Mouse (Mus musculus): Measurements from ENCODE around the gene Tlcd1. TPM values are rescaled to one million over a fixed set of nuclear protein-coding genes. Genes with fewer than 3 reads are reported as not detected.

Tlcd1 gene
- 6.2 and 12.3 TPM in 2 replicates for total RNA-seq (2023)

DNA sequence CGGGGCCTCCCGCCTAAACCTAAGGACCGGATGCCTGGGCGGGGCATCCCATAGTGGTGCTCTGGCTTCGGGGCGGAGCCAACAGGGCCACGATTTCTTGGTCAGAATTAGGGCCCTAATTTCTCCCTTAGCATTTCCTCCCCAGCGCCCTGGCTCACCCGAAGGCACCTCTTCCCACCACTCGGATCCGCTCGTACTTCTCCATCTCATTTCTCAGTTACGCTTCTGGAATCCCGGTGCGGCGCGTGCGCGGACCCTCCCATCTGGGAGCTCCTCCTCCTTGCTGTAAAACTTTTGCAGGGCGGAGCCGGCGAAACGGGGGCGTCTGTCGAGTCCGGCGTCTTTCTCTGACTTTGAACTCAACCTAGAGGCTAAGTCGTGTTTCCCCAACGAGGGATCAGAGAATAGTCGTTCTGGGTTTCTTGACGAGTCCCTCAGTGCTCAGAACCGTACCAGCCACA, at the start of gene Tlcd1, which contains the start of gene Nek8:
TSS of gene Tlcd1 (plus strand) at position 310 of the 461 bp plus-strand sequence.
TSS of gene Nek8 (minus strand) at position 274 of the 461 bp plus-strand sequence.

DNA sequence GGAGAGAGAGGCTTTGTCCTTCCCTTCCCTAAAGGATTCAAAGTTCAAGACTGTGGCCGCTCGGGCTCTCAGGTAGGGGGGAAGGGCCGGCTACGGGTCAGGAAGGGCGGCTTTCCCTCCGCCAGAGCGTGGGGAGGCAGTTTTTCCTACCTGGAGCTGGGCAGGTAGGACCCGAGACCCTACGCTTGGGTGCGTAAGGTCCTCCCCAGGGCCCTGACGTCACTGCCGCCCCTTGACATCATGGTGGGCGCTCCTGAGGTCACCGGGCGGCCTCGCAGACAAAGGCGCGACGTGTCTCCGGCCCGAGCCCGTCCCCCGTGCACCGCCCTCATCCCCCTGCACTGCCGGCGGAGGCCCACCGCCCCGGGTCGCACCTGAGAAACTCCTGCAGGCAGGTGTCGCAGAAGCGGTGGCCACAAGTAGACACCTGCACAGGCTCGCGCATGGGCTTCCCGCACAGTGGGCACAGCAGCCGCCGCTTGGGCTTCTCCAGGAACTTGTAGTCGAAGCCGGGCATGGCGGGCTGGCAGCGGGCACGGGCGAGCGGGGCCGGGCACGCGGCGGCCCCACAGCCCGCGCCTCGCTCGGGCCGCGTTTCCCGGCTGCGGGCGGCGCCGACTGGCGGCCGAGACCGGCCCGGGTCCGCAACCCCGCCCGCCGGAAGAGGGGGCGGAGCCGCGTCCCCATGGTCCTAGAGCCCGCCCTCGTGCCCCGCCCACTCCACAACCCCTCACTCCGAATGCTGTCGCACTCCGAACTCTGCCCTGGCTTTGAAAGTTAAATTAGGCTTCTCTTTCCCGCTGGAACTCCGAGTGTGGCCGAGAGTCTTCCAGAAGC, 11.4 kb upstream of the Tlcd1 start, which contains the start of gene Traf4:
TSS of gene Traf4 (minus strand) at position 666 of the 837 bp plus-strand sequence.

DNA sequence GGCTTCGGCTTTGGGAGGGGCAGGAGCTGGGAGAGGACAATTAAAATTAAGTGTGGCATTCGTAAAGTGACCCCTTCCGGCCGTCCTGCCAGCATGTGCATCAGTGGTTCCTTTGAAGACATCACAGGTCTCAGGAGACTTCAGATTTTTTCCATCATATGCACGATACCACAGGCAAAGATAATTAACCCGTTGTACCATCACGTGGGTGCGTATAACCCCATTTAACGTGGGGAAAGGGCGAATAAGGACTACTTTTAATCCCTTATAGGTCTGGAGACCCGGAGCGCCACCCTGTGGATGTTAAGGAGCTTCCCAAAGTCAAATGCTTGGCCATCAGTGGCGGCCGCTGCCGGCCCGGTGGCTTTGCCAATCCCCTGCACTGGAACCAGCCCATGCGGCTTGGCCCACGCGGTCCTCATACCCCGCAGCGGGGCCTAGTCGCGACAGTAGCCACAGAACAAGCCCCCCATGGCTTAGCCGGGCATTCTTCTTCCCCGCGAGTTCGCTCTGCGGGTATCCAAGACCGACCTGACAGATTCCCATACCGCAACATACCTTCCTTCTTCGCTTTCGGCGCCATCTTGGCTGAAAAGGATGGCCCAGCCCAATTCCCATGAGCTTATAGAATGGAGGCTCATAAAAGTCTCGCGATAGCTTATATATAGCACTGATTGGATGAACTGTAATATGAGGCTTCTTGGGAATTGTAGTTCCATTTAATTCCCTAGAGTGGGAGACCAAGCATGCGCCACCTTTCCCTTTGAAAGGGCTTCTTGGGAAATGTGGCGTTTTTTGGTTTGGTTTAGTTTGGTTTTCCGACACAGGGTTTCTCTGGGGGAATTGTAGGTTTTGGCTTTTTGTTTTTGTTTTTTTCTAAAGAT, 6.7 kb downstream of the Tlcd1 start, which contains the start of gene Rpl23a:
TSS of gene Rpl23a (minus strand) at position 624 of the 884 bp plus-strand sequence.

DNA sequence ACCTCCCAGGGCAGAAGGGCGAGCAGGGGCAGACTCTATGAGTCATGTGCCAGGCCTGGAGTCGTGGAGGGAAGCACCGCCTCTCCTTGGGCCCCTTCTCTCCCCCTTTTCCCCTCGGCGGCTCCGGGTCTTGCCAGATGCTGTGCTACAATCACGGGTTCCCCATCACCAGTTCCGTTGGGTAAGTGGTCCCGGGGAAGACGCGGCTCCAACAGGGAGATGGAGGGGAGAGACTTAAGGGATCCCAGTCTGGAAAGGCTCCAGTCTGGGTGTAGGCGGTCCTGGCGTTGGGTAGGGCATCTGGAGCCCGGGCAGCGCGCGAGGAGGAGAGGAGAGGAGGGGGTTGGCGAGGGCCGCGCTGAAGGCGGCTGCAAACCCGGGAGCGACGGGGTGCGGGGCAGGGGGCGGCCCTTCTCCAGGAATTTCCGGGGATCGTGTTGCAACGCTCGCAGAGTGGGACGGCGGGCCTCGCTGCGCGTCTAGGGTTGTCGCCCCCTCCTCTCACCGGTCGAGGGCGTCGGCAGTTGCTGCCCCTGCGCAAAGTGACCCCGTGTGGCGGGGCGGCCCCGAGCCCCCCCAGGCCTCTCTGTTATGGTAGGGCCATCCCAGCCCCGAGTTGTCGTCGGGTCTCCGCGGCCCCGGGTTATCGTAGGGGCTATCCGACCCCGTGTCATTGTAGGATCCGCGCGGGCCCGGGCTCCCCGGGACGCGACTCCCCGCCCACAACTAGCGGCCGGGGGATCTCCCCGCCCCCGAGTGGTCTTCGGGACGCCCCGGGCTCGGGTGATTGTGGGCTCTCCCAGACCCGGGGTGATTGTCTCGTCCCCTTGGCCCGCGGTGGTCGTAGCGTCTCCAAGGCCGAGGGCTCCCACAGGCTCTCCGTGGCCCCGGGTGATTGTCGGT, 12.1 kb downstream of the Tlcd1 start, which contains the start of gene Rab34:
TSS of gene Rab34 (plus strand) at position 100 of the 903 bp plus-strand sequence.

DNA sequence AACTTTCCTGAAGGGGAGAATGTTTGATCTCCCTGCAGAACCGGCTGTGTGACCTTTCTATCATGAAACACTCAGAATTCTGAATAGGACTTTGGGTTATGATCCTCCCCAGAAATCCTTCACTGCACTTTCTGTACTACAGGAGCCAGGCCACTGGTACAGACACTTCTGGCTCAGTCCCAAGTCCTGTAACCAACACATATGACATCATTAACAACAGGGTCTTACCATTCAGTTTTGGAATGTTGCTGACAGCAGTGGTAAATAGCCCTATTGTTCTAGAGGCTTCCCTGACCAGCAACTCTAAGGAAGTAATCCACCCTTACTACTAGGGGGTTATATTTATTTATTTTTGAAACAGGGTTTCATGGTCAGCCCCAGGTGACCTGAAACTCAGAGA, 16.6 kb downstream of the Tlcd1 start, which contains the start of gene Proca1:
TSS of gene Proca1 (plus strand) at position 280 of the 400 bp plus-strand sequence.

Other genes starting within 250 kb of the Tlcd1 start
- not detected in 2 replicates for gene Sez6, start 245.9 kb upstream of the Tlcd1 start, total RNA-seq (2023)
- 85.8 and 87.4 TPM in 2 replicates for gene Phf12, start 194.0 kb upstream of the Tlcd1 start, total RNA-seq (2023)
- 2.1 and 3.3 TPM in 2 replicates for gene Dhrs13, start 144.4 kb upstream of the Tlcd1 start, total RNA-seq (2023)
- 144 and 162 TPM in 2 replicates for gene Flot2, start 138.8 kb upstream of the Tlcd1 start, total RNA-seq (2023)
- 15.6 and 17.2 TPM in 2 replicates for gene Eral1, start 96.3 kb upstream of the Tlcd1 start, total RNA-seq (2023)
- 48.2 and 54.2 TPM in 2 replicates for gene Fam222b, start 82.1 kb upstream of the Tlcd1 start, total RNA-seq (2023)
- 2.9 and 3.7 TPM in 2 replicates for gene Traf4, start 11.1 kb upstream of the Tlcd1 start, total RNA-seq (2023)
- 3.6 and 3.9 TPM in 2 replicates for gene Nek8, start within 50 bp of the Tlcd1 start, total RNA-seq (2023)
- gene Rpl23a, start 6.9 kb downstream of the Tlcd1 start, total RNA-seq (2023), result 588 and 767 TPM in 2 replicates
- gene Rab34, start 11.7 kb downstream of the Tlcd1 start, total RNA-seq (2023), result 0.93 and 9.1 TPM in 2 replicates
- 0.66 and 2.1 TPM in 2 replicates for gene Proca1, start 16.7 kb downstream of the Tlcd1 start, total RNA-seq (2023)
- gene Sdf2, start 69.0 kb downstream of the Tlcd1 start, total RNA-seq (2023), result 41.3 and 43.1 TPM in 2 replicates
- 55.6 and 76.7 TPM in 2 replicates for gene Supt6, start 69.3 kb downstream of the Tlcd1 start, total RNA-seq (2023)
- gene 2610507B11Rik, start 85.0 kb downstream of the Tlcd1 start, total RNA-seq (2023), result 45.5 and 59.1 TPM in 2 replicates
- not detected in 2 replicates for gene BC030499, start 114.1 kb downstream of the Tlcd1 start, total RNA-seq (2023)
- gene Spag5, start 124.8 kb downstream of the Tlcd1 start, total RNA-seq (2023), result 61.2 and 103 TPM in 2 replicates
- 2.1 and 2.5 TPM in 2 replicates for gene Aldoc, start 146.3 kb downstream of the Tlcd1 start, total RNA-seq (2023)
- gene Pigs, start 151.7 kb downstream of the Tlcd1 start, total RNA-seq (2023), result 34.3 and 40.8 TPM in 2 replicates
- gene Unc119, start 166.8 kb downstream of the Tlcd1 start, total RNA-seq (2023), result 115 and 123 TPM in 2 replicates
- gene Foxn1, start 209.8 kb downstream of the Tlcd1 start, total RNA-seq (2023), result not detected in 2 replicates
- not detected in 2 replicates for gene Slc13a2, start 245.5 kb downstream of the Tlcd1 start, total RNA-seq (2023)